Mouse (Mus musculus): ENCODE data around the gene Prss12.
"Not testable (repeated sequence)": the region's sequence is repeated elsewhere in the genome, so short reads cannot be mapped to it uniquely, and the experiment has no call there.

DNA sequence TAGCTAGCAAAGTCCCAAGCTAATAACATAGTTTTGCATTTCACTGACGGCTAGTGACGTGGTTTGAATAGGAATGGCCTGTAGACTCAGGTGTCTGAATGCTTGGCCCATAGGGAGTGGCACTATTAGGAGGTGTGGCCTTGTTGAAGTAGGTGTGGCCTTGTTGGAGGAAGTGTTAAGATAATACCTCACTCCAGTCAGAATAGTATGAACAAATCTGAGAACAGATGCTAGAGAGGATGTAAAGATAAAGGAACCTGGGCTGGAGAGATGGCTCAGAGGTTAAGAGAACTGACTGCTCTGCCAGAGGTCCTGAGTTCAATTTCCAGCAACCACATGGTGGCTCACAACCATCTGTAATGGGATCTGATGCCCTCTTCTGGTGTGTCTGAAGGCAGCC lies 55.1 kb downstream of the Prss12 start:
- TF ChIP-seq POLR2A (IDR thresholded peaks at IDR 0.05; ENCODE audit: borderline replicate concordance, low read depth, low read length); CTCF (IDR thresholded peaks at IDR 0.05; ENCODE audit: low read depth, low read length): not testable (repeated sequence)
